Mouse (Mus musculus): ENCODE measurements around the gene Stk32b.

Gene Stk32b

DNA sequence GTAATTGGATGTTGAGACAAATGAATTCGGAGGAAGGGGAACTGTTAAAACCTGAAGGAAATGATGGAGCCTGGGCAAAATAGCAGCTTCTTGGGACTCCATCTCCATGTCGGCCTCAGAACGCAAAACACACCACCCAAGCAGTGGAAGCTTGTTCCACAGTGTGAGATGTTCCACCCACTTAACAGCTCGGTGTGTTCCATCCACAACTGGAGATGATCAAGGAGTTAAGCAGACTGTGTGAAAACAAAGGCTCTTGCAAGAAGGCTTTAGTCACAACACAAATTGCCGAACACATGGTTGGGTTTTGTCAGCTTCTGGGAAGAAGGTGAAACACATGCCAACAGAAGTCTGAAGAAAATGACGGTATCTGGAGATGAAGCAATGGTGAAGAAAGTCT, 59.2 kb downstream of the Stk32b start:
- DNase-seq = no peak

DNA sequence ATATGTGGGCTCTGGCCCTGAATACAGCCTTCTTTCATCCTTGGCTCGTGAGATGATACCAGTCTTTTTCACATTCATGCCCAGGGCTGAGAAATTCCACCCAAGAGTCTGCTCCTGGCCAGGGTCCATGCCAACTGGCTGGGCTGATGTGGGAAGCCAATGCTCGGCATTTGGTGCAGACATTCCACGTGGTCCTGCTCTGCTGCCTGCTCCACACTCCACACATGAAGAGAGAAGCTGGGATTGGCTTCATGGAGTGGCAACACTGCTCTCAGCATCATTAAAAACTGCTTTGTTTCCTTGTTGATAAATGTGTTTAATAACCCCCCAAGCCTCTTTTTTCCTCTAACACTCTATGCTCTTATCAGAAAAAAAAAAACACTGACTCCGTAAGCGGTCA, 61.8 kb downstream of the Stk32b start:
- DNase-seq = no peak

DNA sequence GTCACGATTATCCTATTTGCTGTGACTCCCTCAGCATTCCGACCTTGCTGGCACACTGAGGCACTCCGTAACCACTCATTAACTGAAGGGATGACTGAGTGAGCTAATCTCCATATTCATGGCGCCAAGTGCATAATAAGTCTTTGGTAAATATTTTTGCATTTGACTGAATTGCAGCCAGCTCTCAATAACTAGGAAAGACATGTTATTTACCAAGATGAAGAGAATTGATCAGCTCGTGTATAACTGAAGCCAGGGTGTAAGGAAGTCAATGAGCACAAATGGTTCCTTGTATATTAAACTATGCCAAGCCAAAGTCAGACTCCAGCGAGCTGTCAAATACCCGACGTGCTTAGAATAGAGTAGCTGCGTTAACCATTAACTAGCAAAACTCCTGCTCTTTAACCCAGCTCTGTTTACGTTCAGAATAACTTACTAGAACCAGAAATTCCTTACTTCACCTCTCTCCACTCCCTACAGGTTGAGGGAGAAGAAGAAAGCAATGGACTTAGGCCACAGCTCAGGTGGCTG, 66.2 kb downstream of the Stk32b start:
- DNase-seq = no peak

DNA sequence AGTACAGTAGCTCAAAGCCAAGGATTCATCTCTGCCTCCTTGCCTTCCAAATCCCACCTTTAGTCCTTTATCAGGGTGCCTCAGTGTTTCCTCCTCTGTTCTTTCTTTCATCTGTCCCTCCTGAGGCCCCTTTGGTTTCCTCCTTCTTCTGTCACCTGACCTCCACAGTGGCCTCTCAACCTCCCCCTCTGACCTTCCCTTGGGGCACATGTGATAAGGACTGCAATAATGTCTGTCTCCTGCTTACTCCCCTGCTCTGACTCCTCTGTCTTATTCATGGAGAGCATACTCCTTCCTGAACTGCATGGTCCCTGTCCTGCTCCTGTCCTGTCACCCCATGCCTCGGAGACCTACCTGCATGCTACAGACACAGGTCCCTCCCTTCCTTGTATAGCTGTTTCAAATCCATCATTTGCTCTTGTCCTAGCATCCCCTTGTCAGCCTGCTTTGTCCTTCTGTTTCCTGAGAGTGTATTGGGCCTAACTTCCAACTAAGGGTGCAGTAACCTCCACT, 66.8 kb downstream of the Stk32b start:
- DNase-seq = no peak

DNA sequence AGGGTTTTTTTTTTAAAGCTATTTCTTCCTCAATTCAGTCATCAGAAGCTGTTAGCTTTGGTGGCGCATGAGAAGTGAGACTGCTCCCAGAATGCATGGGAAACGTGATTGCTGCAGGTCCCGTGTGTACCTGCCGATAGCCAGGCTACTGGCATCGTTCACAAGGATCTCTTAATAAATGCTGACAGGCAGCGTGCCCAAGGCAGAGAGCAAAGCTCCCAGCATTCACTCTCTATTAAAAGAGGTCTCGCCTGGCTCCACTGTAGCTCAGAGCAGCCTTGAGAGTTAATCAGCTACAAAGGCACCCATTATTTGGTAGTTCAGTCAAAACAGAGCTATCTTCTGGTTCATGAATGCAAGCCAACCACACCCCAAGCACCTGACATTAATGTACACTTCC, 72.9 kb downstream of the Stk32b start:
- no peak for DNase-seq

DNA sequence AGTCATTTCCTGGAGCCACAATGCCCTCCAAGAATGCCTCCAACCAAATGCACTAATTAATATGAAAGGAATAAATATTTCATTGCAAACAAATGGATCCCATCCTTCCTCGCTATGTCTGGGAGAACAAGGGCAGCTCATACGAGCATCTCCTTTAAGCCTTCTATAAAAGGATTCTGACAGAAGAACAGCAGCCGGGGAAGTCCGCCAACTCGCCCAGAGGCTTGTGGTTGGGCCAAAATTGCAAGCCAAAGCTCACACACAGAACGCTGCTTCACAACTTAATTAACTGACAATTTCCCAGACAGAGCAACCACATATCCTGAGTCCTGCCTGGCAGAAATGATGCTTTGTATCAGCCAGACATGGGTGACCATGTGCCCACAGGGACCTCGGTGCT, 74.5 kb downstream of the Stk32b start:
- DNase-seq = no peak

DNA sequence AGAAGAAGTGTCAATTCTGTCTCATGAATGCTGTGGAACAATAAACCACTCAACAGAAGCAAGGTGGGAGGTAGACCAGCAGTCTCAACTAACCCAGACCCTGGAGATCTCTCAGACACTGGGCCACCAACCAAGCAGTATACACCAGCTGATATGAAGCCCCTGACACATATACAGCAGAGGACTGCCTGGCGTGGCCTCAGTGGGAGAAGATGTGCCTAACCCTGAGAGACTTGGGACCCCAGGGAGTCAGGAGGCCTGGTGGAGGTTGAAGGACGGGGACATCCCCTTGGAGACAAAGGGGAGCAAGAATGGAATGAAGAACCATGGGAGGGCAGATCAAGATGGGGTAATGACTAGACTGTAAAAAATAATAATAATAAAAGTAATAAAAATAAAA, 82.2 kb downstream of the Stk32b start:
- DNase-seq = no peak

DNA sequence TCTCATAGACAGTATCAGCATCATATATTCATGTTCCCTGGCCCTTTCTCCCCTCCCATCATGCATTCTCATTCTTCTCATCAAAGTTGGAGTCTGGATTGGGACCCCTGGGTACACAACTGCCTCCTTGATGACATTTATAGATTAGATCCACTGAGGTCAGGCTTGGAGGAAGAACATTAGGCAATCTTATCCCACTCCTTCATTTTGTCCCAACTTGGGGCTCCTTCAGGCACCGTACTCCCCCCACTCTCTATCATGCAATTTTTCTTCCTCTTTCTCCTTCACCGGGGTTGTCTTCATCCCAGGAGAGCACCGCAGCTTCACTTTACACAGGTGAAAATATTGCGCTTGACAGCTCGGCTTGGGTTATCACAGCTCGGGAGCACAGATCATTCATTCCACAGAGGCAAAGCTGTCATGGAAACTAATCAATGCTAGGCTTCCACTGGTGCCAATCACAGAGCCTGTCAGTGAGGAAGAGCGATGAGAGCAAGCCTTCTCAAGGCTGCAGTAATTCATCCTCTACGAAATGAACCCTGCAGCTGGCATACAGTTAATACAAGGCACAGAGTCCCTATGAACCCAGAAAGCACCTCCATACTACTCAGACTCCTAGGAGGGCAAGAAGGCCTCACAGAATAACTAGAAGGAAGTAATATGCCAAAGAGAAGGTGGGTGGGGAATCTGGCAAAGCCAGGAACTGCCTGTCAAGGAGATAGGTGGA, 89.4 kb downstream of the Stk32b start:
- DNase-seq = no peak

DNA sequence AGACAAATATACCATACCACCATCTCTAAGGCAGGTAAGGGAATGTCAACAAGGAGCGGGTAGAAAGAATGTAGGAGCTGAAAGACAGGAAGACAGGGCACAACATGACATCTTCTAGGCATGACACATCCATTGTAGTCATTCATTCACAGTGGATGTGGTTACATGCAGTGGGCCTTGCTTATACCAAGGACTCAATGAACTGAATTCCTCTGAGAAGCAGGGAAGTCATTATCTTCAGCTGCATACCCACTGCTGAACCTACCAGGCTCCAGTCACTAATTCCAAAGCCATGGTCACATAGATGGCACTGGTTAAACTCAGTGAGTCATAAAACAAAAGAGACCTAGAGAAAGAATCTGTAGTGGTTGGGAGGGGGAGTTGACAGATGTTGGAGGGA, 105.1 kb downstream of the Stk32b start:
- no peak for DNase-seq

DNA sequence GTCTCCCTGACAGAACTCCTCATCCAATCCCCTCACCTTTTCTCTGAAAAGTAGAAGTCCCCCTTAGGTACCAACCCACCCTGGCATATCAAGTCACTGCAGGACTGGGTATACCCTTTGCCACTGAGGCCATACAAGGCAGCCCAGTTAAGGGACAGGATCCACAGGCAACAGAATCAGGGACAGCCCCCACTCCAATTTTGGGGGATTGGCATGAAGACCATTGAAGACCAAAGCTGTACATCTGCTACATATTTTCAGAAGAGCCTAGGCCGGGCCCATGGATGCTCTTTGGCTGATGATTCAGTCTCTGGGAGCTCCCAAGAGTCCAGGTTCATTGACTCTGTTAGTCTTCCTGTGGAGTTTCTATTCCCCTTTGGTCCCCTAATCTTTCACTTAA, 117.4 kb downstream of the Stk32b start:
- no peak for DNase-seq

DNA sequence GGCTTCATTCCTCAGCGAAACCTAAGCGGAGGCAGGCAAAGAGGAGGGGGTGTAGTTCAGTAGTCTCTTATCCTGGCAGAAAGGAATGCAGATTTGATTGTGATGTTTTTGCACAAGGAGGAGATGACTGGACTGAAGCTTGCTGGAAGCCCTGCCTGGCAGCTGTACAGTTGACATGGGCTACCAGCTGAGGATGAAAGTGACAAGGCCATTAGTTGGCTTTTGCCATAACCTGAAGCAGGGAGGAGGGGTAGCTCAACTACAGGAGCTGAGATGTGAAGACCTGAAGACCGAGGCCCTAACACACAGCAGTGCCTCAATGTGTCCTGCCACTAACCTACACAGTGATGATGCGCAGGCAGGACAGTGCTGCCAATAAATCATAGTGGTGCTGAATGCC, 118.7 kb downstream of the Stk32b start:
- no peak for DNase-seq

DNA sequence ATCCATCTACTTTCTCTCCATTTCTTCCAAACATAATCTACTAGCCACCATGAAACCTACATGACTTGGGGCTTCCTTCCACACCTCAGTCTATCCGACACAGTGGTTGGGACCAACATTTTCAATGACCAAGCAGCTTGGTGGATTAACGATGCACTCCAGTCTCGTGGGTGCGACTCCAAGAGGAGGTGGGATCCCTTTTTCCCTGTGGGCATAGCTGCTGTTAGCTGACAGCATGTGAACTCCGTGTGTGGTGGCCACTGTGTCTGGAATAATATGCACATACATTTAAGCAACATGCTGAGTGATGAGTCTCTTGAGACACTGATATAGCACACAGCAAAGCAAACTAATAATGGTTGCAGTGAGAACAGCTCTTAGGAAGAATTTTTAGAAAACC, 124.6 kb downstream of the Stk32b start:
- DNase-seq = no peak

DNA sequence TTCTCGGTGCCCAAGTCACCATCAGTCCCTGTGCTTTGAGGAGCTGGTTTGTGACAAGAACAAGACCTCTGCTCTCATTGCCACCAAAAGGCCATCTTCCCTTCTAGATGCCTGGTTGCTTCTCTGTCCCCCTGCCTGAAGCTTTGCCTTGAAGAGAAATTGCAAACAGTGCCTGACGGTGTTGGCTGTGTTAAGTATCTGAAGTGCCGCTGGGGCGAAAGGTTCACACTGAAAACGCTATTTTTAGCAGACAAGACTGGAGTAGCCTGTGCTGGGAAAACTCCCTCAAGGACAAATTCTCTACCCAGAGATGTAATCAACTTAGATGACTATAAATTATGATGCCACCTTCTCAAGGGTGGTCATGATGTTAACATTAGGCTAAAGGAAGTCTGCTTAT, 129.1 kb downstream of the Stk32b start:
- DNase-seq = no peak

DNA sequence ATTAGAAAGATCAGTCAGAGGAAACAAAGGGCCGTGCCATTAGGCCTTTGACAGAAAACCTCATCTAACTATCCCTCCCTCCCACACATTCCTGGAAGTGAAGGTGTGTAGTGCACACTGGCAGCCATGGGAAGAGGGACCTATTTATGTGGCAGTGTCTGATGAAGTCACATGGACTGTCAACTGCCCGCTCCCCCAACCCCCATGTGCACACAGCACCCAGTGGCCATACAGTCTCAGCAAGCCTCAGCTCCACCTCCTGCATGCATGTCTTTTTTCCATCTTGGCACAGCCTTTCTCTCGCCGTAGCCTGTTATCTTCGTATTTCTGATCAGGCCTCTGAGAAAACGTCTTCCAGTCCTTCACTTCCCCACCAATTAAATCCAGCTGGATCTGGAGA, 130.9 kb downstream of the Stk32b start:
- DNase-seq = no peak

DNA sequence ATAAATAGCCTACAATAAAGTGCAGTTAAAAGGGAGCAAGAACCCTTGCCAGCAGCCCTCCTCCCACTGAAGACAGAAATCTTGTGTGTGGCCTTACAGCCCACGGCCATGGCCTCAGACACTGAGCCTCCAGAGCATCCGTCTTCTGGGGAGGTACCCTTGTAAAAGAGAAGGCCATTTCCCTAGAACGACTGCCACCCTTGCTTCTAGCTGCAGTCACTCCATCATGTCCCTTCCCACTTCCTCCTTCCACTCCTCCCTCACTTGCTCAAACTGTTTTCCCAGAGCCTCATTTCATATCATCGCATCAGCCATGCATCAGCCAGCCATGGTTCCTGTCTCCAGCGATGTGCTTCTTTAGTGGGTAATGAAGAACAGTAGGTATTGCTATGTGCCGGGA, 141.5 kb downstream of the Stk32b start:
- DNase-seq = no peak

DNA sequence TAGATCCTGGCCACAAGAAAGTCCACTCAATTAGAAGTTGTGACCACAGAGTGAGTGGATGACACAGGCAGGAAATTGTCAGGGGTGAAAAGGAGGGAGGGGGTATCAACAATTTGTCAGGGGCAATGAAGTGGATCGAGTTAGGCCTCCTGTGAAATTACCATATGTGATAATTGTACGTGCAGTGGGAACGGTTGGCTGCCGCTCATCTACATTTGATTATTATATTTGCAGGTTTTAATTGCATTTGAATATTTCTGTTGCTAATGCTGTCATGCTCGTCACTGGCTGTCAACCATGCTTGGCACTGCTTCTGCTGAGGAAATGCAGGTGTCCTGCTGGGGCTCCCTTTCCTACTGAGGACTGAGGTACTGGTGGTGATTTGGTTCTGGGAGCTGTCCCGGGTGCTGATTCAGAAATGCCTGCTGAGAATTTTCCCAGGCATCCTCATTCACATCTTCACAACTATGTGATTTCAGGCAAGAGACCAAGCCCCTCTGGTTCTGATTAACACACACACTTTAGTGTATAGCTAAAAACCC, 159.6 kb downstream of the Stk32b start:
- DNase-seq = no peak

DNA sequence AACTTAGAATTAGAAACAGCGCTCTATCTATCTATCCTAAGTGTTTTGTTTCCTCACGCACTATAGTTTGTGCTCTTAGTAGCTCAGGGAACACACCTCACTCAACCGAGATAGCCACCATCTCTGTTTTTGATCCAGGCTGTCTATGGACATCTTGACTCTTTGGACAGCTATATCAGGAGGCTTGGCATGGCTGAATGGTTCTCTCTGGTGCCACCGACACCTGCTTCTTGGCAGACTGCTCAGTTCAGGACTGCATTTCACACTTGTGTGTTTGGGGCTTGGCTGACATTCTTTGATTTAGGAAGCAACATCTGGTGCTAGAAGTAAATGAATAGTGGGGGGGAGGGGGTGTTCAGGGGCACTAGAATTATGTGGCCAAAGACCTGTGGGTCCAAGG, 162.7 kb downstream of the Stk32b start:
- DNase-seq = no peak

DNA sequence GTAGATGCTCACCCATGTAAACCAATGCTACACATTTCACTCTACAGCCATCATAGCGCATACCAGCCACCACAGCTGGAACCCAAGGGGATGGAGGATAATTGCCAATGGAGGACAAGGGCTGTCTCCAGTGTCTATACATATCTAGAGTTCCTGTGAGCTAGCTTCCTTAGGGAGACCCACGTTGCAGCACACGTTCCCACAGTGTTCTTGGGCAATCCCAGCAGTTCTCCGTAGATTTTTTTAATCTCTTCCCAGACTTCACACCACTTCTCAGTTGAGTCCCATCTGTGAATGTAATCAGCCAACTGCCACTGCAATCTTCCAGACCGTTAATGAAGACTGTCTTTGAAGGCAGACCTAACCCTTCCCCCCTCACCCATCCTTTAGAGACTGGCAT, 165.3 kb downstream of the Stk32b start:
- DNase-seq = no peak

DNA sequence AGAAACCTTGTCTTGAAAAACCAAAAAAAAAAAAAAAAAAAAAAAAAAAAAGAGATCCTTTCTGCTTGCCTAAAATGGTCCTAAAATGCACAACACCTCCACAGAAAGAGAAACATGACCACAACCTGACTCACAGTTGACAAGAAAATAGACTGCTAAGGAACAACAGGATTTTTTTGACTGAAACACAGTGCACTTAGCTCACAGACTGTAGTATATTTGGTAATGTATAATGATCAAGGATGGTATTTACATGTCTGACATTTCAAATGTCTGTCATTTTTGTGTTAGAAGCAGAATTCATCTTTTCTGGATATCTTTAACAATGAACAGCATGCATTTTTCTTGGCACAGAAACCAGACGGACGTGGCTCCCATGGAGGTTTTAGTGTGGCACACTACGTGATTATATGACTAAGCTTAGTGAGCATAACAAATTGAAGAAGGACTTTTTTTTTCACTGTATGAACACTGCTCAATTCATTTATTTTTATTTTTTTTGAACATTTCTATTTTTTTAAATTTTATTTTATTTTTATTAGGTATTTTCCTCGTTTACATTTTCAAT, 181.2 kb downstream of the Stk32b start:
- DNase-seq = no peak

DNA sequence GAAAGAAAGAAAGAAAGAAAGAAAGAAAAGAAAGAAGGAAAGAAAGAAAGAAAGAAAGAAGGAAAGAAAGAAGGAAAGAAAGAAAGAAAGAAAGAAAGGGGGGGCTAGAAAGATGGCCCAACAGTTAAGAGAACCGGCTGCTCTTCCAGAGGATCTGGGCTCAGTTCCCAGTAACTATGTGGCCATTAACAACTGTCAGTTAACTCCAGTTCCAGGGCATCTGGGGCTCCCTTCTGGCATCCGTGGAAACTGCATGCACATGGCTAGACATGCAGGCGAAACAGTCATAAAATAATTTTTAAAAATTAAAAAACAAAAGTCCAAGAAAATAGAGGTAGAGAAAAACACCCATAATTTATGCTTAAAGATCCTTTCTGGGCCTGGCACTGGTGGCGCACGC, 181.7 kb downstream of the Stk32b start:
- DNase-seq = no peak

DNA sequence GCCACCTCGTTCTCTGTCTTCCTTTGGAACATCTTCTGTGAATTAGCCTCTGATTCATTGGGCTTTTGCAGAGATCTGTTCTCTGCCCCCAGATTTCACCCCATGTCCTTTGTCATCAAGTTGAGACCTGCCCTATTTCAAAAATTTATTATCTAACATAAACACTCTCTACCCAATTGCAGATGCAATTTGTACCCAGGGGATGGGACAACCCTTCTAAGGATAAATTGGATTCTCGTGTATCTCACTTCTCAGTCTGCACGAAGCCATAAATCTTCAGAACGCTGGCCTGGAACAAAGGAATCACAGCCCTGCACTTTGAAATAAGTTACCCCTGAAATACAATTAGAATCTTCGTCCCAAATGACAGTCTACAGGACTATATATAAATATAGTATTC, 191.6 kb downstream of the Stk32b start:
- no peak for DNase-seq

DNA sequence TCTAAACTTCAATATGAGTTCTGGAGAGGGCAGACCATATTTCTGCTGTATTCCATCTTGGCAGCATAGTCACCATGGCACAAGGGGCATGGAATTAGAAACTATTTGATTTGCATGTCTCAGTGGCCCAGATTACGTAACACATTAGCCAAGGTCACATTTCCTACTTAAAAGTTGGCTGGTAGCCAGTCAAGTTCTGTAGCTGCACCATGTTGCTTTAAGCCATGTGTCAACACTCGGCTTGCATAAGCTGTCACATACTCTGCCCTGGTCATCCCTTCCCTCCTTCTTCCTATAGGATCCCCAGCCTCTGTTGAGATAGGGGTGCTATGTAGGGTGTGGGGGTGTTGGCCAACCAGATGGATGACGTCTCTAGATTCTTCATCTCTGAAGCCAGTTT, 196.5 kb downstream of the Stk32b start:
- DNase-seq = no peak

DNA sequence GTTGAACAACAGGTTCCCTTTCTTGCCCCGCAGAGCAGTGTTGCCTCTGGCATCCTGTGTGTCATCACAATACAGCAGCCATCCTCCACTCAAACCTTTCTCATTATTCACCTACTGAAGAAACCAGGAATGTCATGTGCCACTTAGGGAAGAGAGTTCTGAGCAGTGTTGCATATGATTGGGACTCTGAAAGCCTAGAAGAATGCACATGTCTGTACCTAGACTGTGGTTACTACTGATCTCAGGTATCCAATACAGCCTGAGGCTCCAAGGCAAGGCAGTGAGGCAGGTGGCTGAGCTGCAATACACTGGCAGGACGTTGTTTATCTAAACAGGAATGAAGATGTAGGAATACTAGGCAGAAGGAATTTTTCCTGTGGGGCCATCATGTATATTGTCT, 204.5 kb downstream of the Stk32b start:
- DNase-seq = no peak

DNA sequence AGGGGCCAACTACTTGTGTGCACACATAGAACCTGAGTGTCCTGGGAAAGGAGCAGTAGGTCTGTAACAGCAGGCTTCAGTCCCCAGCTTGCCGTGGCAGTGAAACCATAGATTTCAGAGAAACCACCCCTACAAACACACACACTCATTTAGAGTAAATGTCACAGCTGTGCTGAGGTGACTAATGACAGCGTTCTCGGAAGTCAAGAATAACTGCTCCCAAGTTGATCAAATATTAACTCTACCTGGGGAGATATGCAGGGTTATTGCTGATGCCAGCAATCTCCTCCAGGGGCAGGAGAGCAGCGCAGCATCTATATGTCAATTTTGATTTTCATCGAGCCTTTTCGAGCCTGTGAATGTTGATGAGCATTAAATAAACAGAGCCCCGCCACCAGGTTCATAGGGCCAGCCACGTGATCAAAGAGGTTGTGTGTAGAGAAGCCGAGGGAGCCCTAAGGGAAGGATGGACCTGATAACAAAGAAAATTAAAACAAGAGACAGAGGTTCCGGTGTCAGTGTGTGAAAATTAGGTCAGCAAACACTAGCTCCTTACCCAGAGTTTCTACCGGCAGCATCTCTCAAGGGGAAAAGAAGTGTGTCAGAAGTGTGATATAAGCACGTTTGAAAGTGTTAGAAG, 210.0 kb downstream of the Stk32b start:
- no peak for DNase-seq
